Mouse (Mus musculus) hematopoietic stem cell, adult 5-6 weeks (primary cell): ENCODE measurements around the gene Slc9a1. TPM values are rescaled to one million over a fixed set of nuclear protein-coding genes. Genes with fewer than 3 reads are reported as not detected.

Experiments used
- ATAC-seq, 2 experiments: fragments of 125-278 bp in 1 of 2; replicated peaks in 1 of 2; 2 replicates each; pipeline ENCODE4 v1.8.0; 2016 to 2017; ENCODE audit warnings: inconsistent platforms in 2 of 2, mild to moderate bottlenecking in 2 of 2, moderate number of reproducible peaks in 2 of 2, low read depth in 1 of 2, moderate TSS enrichment in 1 of 2; ENCODE audit not compliant: low FRiP score in 2 of 2, poor library complexity in 2 of 2, severe bottlenecking in 2 of 2, insufficient read depth in 1 of 2, low TSS enrichment in 1 of 2
- total RNA-seq: library from RNA; stranded (forward); fragments of 172-1452, 232-1000 nt; gene quantifications from 2 replicates; pipeline ENCODE4 v1.2.3, GENCODE M21; 2017

Slc9a1 gene
- total RNA-seq, 1 experiment from 2014 or later = 16.9 TPM

DNA sequence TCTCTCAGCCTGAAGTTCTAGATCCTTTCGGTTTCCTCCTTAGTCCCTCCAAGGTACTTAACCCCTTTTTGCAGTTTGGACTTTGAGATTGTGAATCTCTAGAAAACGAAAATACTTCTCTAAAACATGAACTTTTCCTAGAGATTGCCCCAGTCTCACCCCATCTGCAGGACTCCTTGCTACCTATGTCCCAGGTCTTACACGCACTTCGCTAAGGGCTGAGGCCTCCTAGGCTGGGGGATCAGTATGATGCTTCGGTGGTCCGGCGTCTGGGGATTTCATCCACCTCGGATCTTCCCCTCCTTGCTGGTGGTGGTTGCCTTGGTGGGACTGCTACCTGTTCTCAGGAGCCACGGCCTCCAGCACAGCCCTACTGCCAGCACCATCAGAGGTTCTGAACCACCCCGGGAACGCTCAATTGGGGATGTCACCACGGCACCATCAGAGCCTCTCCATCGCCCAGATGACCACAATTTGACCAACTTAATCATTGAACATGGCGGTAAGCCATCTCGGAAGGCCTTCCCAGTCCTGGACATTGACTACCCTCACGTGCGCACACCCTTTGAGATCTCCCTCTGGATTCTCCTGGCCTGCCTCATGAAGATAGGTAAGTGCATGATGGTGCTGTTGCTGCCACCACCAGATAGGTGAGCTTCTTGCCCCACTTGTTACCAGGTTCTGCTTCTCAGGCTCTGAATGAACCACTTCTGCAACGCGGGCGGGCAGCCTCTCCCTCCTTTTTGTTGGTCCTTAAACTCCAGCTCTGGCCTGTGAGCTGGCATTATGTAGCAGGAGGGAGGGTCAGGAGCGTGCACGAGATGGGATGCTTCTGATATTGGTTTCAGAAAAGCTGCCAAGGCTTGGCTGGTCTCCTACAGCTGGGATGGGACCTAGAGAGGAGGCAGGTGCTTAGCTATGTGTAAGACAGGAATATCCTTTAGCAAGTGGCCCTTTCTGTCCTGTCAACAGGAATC is 1.1 kb downstream of the Slc9a1 start:
- ATAC-seq = no peak

GRCm38 (mm10) chr4:133371621-133372277 is 2.2 kb downstream of the Slc9a1 start:
- no peak for ATAC-seq

GRCm38 (mm10) chr4:133372278-133372665 is 2.8 kb downstream of the Slc9a1 start:
- no peak for ATAC-seq

- no peak for ATAC-seq
These were observed 4.5 kb downstream of the Slc9a1 start for GRCm38 (mm10) chr4:133374011-133374410.

DNA sequence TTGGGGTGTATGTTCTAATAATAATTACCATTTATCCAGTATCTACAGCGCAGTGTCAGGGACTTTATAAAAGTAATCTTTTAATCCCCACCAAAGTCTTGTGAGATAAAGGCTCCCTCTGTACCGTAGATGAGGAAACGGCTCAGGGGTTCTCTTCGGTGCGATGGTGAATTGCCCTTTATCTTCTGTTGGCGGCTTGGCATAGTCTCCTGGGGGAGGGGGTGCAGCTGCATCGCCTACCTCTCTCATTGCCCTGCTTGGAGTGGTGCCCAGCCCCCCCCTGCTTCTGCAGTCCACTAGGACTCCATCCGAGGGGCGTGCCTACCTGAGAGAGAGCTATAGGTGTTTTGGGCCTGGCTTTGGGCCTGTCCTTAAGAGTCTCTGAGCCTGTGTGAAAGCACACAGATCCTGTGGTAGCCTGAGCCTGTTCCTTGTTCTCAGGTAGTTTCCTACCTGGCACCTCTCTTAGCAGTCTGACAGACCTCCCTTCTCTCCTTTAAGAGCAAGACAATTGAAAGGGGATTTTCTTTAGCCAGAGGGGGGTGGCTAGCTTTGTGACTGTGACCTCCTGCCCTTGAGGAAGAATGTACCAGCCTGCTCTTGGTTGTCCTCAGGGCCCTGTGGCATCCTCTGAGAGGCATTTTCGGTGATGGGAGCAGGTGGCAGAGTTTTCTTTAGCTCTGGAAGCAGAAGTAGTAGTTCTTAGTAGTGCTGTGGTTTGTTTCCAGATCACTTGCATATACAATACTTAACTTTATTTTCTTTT is 6.5 kb downstream of the Slc9a1 start:
- no peak for ATAC-seq

- peak; percentile 76 to 77 for ATAC-seq
These were observed 8.9 kb downstream of the Slc9a1 start for GRCm38 (mm10) chr4:133378236-133379045.

- no peak for ATAC-seq
These were observed 9.5 kb downstream of the Slc9a1 start for GRCm38 (mm10) chr4:133379046-133379347.

GRCm38 (mm10) chr4:133379861-133380260 is 10.4 kb downstream of the Slc9a1 start:
- ATAC-seq = no peak

DNA sequence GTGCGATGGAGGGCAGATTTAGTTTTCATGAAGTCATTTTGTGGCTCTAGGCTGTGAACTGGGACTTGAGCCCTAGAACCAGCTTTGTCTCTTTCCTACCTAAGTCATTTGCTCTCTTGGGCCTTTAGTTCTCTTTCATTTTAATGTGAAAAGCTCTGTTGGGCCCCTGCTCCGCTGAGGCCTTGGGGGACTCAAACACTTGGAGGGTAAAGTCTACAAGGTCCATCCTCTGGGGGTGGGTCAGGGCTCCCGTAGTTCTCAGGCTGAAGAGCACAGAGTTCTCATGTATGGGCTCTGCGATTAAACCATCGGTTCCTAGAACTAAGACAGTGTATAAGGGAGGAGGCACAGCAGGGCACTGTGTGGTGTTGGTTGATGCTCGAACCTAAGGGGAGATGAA is 11.0 kb downstream of the Slc9a1 start:
- no peak for ATAC-seq

GRCm38 (mm10) chr4:133381141-133381540 is 11.6 kb downstream of the Slc9a1 start:
- no peak for ATAC-seq

DNA sequence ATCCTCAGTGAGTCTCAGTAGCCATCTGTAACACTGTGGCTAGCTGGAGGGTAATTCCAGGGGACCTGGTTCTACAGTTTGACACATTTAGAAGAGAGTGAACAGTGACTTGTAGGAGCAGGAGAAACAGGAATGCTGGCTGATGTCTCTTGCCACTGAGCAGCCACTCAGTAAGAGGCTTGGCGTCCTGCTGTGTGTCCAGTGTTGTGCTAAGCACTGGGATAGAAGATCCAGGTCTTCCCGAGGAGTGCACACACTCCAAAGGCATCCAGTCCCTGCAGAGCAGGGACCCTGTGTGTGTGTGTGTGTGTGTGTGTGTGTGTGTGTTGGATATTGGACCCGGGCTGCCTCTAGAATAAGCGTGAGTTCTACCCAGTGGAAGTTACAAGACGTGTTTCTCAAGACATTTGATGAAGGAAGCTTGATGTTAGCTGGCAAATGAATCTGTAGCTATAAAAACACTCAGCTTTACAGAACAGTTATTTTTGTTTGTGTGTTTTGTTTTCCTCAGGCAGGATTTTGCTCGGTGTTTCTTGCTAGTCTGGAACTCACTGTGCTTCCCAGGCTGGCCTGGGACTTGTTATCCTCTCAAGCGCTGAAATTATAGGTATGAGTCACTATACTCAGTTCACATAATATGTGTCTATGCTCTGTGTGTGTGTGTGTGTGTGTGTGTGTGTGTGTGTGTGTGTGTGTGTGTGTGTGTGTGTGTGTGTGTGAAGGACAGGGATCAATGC is 16.7 kb downstream of the Slc9a1 start:
- no peak for ATAC-seq

- ATAC-seq = no peak
These were observed 17.5 kb downstream of the Slc9a1 start for GRCm38 (mm10) chr4:133387053-133387452.

GRCm38 (mm10) chr4:133388781-133389552 is 19.5 kb downstream of the Slc9a1 start:
- no peak for ATAC-seq

GRCm38 (mm10) chr4:133390042-133390441 is 20.5 kb downstream of the Slc9a1 start:
- ATAC-seq = peak; percentile 29 to 54; a peak in 2 of 4 replicates

DNA sequence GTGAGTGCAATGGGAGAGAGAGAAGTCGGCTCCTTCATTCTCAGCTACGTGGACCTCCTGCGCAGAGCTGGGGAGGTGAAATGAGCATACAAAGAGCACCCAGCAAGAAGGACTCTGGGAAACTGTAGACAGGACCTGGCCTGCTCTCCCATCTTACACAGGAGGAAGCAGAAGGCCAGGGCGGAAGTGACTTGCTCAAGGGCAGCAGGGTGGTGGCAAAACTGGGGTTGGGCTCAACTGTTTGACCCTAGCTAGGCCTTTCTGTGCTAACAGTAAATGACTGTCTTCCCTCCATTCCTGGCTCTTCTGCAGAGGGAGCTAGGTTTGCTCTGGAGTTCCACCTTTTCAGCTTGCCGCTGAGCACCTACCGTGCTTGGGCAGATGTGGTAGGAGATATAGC is 21.1 kb downstream of the Slc9a1 start:
- ATAC-seq = peak; percentile 20 to 49; a peak in 1 of 4 replicates
